Mouse (Mus musculus) intestine, embryonic 15.5 days (tissue): ENCODE measurements around the gene Rai1. TPM values are rescaled to one million over a fixed set of nuclear protein-coding genes. Genes with fewer than 3 reads are reported as not detected.
A peak's percentile ranks its signal among the peaks of the same experiment; 100 is the strongest.

Experiments used
- ATAC-seq: fragments of 200-750 bp; cut with Nextera tagmentation; 2 replicates; pipeline ENCODE4 v1.8.0; 2017; ENCODE audit warnings: moderate TSS enrichment, moderate library complexity
- H3K27ac ChIP-seq: fragments of 300-500 bp; sonication (generic); 2 replicates; pipeline ENCODE4 v1.5.1; 2015; ENCODE audit warnings: mild to moderate bottlenecking, inconsistent platforms
- H3K27me3 ChIP-seq: fragments of 300-500 bp; sonication (generic); replicated peaks from 2 replicates; pipeline ENCODE4 v1.6.1; 2015; ENCODE audit warnings: inconsistent platforms
- H3K36me3 ChIP-seq: fragments of 300-500 bp; sonication (generic); 2 replicates; pipeline ENCODE4 v1.6.1; 2015; ENCODE audit warnings: inconsistent platforms
- H3K4me1 ChIP-seq: fragments of 300-500 bp; sonication (generic); replicated peaks from 2 replicates; pipeline ENCODE4 v1.6.1; 2015; ENCODE audit warnings: inconsistent platforms
- H3K4me2 ChIP-seq: fragments of 300-500 bp; sonication (generic); replicated peaks from 2 replicates; pipeline ENCODE4 v1.6.1; 2015; ENCODE audit warnings: mild to moderate bottlenecking, inconsistent platforms
- H3K4me3 ChIP-seq: fragments of 300-500 bp; sonication (generic); replicated peaks from 2 replicates; pipeline ENCODE4 v1.5.1; 2015; ENCODE audit warnings: inconsistent platforms
- H3K9ac ChIP-seq: fragments of 300-500 bp; sonication (generic); 2 replicates; pipeline ENCODE4 v1.6.1; 2015; ENCODE audit warnings: inconsistent platforms
- H3K9me3 ChIP-seq: fragments of 300-500 bp; sonication (generic); 2 replicates; pipeline ENCODE4 v1.6.1; 2016; ENCODE audit warnings: inconsistent platforms
- WGBS: fragments of 180-500 bp; shearing (Covaris S2); methylation state at CpG from one replicate; pipeline ENCODE4 v1.1.7; 2015; 5-methylcytosine and 5-hydroxymethylcytosine counted together
- polyA plus RNA-seq: library from polyadenylated mRNA; unstranded; fragments of >200 nt; fragmentation: Nextera tagmentation; extraction: Ambion mirVana; gene quantifications from 2 replicates; pipeline ENCODE4 v1.2.1, GENCODE M21; 2015

Rai1 gene
- polyA plus RNA-seq, 1 experiment from 2014 or later, result 18.2 TPM

DNA sequence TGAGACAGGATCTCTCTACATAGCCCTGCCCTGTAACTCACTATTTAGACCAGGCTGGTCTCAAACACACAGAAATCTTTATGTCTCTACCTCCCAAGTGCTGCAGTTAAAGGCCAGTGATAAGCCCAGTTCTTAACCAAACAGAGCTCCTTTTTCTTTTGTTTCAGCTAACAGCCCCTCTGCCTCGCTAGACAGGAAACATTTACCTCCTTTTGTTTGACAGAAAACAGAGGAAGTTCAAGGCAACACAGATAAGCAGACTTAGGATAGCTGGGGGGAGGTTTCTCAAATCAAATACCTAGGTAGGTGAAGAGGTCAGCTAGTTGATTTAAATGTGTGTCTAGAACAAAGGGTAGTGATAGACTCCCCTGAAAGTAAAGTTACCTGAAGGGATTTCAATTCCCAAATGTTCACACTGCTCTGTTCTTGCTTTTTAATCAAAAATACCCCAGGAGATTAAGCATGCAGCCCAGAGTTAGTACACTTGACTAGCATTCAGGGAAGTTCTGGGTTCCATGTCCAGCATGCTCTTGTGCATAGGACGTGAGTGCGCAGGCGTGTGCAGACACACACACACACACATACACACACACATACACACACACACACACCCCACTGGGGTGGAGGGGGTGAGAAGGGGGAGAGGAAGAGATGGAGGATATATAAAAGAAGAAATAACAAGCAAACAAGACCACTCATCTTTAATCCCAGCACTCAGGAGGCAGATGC, 3.8 kb upstream of the Rai1 start:
- no peaks in the 10 kb centered on the region for H3K9me3 ChIP-seq
- WGBS, result 59% methylated on average over 4 of the region's 4 CpGs

DNA sequence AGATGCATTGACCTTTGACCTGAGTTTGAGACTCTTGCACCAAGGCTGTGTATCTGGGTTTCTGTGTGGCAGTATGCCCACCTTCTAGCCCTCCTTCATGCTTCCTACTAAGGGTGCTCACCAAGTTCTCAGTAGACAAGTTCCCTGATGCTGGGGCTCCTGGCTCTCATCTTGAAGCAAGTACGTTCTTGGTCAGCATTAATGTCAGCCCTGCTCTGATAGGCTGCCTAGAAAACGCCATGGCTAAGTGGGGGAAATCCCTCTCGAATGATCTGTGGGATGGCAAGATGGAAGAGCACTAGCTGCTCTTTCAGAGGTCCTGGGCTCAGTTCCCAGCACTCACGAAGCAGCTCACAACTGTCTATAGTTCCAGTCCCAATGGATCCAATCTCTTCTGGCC, 2.8 kb upstream of the Rai1 start:
- no peak for ATAC-seq
- H3K4me2 ChIP-seq, result no peak overlapping the region
- H3K36me3 ChIP-seq, result no peaks in the 10 kb centered on the region
- H3K27ac ChIP-seq, result no peak overlapping the region
- no peaks in the 10 kb centered on the region for H3K9me3 ChIP-seq
- H3K4me1 ChIP-seq, result peaks cover 22% of the 10 kb centered on the region
- H3K4me3 ChIP-seq, result no peak overlapping the region
- 83% methylated on average over 4 of the region's 4 CpGs for WGBS
- no peak overlapping the region for H3K9ac ChIP-seq
- no peaks in the 10 kb centered on the region for H3K27me3 ChIP-seq

More for the DNA sequence above, 3.8 kb upstream of the Rai1 start:
- no peak overlapping the region for H3K4me2 ChIP-seq
- no peak overlapping the region for H3K9ac ChIP-seq
- ATAC-seq, result no peak
- no peak overlapping the region for H3K27ac ChIP-seq
- no peak overlapping the region for H3K4me3 ChIP-seq
- H3K36me3 ChIP-seq, result no peaks in the 10 kb centered on the region
- no peaks in the 10 kb centered on the region for H3K27me3 ChIP-seq
- H3K4me1 ChIP-seq, result peaks cover 19% of the 10 kb centered on the region

DNA sequence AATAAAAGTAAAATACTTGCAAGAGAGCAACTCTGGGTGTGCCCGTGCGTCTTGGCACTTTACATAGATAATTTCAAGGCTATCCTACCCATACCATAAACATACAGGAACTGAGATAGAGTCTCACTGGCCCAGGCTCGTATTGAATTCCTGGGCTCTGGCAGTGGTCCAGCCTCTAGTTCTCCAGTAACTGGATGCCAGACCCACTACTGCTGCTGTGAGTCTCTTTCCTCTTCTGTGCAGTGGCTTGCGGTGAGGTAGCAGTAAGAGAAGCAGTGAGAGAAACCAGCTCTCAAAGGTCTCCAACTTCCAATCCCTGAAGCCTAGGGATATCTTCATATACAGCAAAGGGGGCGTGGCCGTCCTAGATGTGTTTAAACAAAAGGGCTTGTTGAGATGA, 2.1 kb upstream of the Rai1 start:
- H3K27ac ChIP-seq, result no peak overlapping the region
- H3K27me3 ChIP-seq, result no peaks in the 10 kb centered on the region
- no peak overlapping the region for H3K4me3 ChIP-seq
- H3K9ac ChIP-seq, result no peak overlapping the region
- 40% methylated on average over 6 of the region's 6 CpGs for WGBS
- ATAC-seq, result no peak
- no peaks in the 10 kb centered on the region for H3K9me3 ChIP-seq
- no peaks in the 10 kb centered on the region for H3K36me3 ChIP-seq
- peaks cover 26% of the 10 kb centered on the region for H3K4me1 ChIP-seq
- H3K4me2 ChIP-seq, result no peak overlapping the region

DNA sequence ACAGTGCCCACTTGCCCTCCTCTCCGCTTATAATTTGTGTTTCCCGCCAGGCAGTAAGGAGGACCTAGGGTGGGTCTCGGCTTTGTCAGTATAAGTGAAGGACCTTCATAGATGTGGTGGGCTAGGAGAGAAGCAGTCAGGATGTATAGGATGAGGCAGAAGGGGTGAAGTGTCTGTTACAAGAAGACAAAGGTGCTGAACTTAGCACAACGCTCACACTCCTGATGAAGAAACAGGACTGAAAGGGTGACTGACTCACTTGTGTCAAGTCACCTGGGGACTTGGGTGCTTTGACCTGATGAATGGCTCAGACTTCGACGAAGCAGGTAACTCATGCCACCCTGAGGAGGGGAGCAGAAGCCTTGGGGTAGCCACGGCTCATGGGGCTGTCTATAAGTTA, 1.2 kb upstream of the Rai1 start:
- H3K4me1 ChIP-seq, result peaks cover 35% of the 10 kb centered on the region
- WGBS, result 91% methylated on average over 7 of the region's 7 CpGs
- H3K9ac ChIP-seq, result no peak overlapping the region
- ATAC-seq, result no peak
- no peaks in the 10 kb centered on the region for H3K36me3 ChIP-seq
- no peaks in the 10 kb centered on the region for H3K27me3 ChIP-seq
- H3K9me3 ChIP-seq, result no peaks in the 10 kb centered on the region
- H3K4me2 ChIP-seq, result no peak overlapping the region
- H3K27ac ChIP-seq, result no peak overlapping the region
- H3K4me3 ChIP-seq, result no peak overlapping the region

DNA sequence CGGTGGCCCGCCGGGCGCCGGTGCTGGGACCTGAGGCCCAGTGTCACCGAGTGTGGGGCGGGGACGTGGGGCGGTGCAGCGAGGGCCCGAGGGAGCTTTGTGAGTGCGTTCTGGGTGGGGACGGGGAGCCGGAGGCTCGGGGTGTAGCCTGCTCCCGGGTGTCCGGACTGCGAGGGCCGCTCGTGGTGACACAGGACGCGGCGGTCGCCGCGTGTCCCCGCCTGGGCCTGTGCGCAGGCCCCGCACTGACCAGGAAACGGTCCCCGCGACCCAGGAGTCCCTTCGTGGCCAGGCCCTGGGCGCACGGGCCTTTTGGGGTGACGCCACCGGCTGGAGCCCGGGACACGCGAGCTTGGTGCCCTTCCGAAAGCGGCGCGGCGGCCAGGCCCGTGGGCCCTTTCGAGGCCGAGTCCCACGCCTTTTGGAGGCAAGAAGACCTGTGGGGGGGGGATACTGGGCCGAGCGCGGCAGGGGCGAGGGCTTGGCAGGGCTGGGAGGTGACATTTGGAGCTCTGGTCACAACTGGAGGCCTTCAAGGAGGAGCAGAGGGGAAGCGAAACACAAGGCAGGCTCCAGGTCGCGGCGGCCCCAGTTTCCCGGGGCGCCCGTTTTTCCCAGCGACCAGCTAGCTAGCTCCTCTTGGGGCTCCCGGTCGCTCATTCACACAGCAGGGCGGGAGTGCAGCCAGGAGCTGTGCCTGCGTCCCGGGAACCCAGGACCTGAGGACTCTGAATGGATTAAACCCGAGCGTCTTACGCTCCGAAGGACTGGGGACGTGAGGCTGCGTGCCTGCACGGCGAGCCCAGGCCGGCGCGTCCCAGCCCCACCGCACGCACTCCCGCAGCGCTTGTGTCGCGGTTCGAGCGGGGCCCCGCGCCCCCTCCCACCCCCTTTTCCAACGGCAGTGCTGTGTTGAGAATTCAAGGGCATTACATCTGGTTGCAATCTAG, 1.1 kb downstream of the Rai1 start:
- WGBS, result under 1% methylated on average over 87 of the region's 88 CpGs
- H3K4me1 ChIP-seq, result peaks cover 45% of the 10 kb centered on the region
- no peaks in the 10 kb centered on the region for H3K27me3 ChIP-seq
- peak overlapping the region; percentile 79 for H3K4me2 ChIP-seq
- H3K4me3 ChIP-seq, result peak overlapping the region; percentile 95
- no peaks in the 10 kb centered on the region for H3K9me3 ChIP-seq
- H3K27ac ChIP-seq, result peak overlapping the region; percentile 98
- no peaks in the 10 kb centered on the region for H3K36me3 ChIP-seq
- peak; percentile 32 for ATAC-seq
- H3K9ac ChIP-seq, result peak overlapping the region; percentile 100

DNA sequence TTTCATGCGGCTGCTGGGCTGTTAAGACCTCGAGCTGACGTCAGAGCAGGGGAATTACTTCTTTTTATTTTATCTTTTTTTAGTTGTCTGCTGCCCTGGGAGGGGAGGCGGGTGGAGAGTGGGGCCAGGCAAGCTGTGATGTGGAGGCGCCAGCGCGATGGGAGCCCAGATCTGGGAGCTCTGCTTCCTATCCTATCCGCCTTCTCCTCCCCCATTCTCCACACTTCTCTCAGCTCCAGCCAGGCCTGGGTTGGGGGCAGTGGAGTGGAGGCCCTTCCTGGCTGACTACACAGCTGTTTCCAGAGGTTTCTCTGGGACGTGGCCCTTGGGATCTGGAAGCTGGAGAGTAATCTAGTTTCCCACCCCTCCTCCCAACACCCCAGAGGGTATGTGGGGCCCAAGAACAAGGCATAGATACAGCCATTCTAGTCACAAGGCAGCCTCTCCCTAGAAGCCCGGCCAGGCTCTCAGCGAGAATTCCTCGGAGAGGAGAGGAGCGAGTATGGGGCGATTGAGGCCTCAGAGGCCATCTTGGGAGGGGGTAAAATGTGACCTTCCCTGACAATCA, 1.8 kb downstream of the Rai1 start:
- Histone ChIP-seq H3K4me1 (peaks cover 53% of the 10 kb centered on the region), H3K27ac (peak overlapping the region; percentile 98), H3K27me3 (no peaks in the 10 kb centered on the region), H3K4me3 (peak overlapping the region; percentile 95), H3K36me3 (no peaks in the 10 kb centered on the region), H3K4me2 (peak overlapping the region; percentile 79), H3K9me3 (no peaks in the 10 kb centered on the region), H3K9ac (peak overlapping the region; percentile 100)
- WGBS, result 2% methylated on average over 14 of the region's 14 CpGs
- ATAC-seq, result peak; percentile 39

DNA sequence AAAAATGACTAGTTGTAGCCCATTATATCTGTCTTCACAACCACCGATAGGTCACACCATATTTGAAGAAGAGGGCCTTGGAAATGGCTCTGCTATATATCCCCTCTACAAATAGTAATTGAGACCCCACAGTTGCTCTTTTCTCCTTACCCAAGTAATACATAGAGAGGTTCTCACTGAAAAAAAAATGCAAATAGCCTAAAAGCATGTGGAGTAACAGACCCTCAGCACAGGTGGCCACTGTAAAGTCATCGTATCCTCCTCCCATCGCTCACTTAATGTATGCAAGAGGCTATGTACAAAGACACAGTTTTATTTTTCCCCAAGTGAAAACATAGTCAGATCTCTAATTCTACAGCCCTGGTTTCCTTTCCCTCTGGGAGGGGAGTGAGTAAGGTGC, 2.6 kb downstream of the Rai1 start:
- Histone ChIP-seq H3K27me3 (no peaks in the 10 kb centered on the region), H3K4me1 (peaks cover 58% of the 10 kb centered on the region), H3K9me3 (no peaks in the 10 kb centered on the region), H3K27ac (peak overlapping the region; percentile 98), H3K9ac (peak overlapping the region; percentile 28), H3K36me3 (no peaks in the 10 kb centered on the region), H3K4me2 (peak overlapping the region; percentile 79), H3K4me3 (no peak overlapping the region)
- WGBS, result 63% methylated on average over 3 of the region's 3 CpGs
- no peak for ATAC-seq

DNA sequence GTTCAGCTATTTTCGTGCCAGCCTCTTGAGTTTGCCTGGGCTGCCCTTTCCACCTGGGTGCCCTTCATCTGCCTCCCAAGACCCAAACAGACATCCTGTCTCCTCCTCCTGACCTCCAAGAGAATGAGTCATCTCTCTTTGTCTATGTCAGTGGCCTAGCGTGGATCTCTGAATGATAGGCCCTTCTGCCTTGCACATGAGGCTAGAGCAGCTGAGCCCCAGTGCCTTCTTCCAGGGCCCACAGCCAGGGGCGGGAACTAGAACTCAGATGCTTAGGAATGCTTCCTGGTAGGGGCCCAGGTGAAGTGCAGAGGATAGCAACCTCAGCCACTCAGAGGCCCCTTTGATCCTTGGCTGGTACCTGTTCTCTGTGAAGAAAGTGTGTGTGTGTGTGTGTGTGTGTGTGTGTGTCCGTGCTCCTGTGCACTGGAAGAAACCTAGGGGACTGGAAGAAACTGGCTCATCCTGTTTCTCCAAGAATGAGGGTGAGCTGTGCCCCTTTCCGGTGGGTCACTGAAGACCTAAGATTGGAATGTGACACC, 3.9 kb downstream of the Rai1 start:
- peak overlapping the region; percentile 79 for H3K4me2 ChIP-seq
- no peaks in the 10 kb centered on the region for H3K36me3 ChIP-seq
- H3K27ac ChIP-seq, result peak overlapping the region; percentile 81
- H3K27me3 ChIP-seq, result no peaks in the 10 kb centered on the region
- H3K4me3 ChIP-seq, result no peak overlapping the region; the same call in 1 of the 2 replicates
- H3K9me3 ChIP-seq, result no peaks in the 10 kb centered on the region
- 24% methylated on average over 5 of the region's 5 CpGs for WGBS
- H3K4me1 ChIP-seq, result peaks cover 65% of the 10 kb centered on the region
- peak; percentile 66 for ATAC-seq
- 0 out of 2 replicates have a peak overlapping the region, but pooled peaks have one; percentile 31 for H3K9ac ChIP-seq

DNA sequence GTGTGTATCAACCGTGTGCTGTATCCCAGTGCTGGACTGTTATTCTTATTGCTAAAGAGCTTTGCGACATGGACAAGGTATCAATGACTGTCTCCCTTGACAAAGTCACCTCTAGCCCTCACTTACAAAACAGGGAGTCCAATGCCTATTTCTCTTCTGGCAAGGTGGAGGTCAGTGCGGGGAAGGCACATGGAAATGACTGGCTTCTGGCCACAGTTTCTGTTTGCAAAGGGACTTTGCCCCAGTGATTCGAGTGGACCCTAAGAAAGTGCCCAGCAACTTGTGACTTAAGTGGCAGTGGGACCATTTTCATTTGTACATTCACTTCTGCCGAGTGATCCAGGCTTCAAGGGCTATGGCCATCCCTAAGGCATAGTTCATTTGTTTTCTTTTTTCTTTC, 5.6 kb downstream of the Rai1 start:
- H3K9ac ChIP-seq, result no peak overlapping the region
- H3K4me3 ChIP-seq, result no peak overlapping the region
- H3K9me3 ChIP-seq, result no peaks in the 10 kb centered on the region
- H3K36me3 ChIP-seq, result no peaks in the 10 kb centered on the region
- no peaks in the 10 kb centered on the region for H3K27me3 ChIP-seq
- H3K4me2 ChIP-seq, result no peak overlapping the region
- no peak for ATAC-seq
- WGBS, result 47% methylated on average over 5 of the region's 5 CpGs
- H3K27ac ChIP-seq, result no peak overlapping the region
- H3K4me1 ChIP-seq, result peaks cover 76% of the 10 kb centered on the region

DNA sequence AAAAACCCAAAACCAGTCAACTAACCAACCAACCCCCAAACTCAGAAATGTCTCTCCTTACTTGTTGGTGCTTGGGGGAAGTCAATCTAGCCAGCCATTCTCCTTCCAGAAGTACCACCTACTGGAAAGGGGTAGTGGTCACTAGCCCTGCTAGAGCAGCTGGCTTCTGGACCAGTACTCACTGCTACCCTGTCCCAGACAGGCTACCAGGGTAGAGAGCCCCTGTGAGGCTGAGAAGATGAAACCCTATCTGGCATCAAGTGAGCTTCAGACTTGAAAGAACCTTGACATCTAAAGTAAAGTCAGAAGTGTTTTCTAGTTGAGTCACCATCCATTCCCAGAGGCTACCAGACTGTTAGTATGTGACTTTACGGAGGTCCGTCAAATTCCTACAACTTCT, 6.8 kb downstream of the Rai1 start:
- ATAC-seq, result no peak
- H3K27ac ChIP-seq, result no peak overlapping the region
- WGBS, result 82% methylated on average over 2 of the region's 2 CpGs
- no peak overlapping the region for H3K9ac ChIP-seq
- no peak overlapping the region for H3K4me2 ChIP-seq
- H3K4me1 ChIP-seq, result peaks cover 84% of the 10 kb centered on the region
- H3K27me3 ChIP-seq, result no peaks in the 10 kb centered on the region
- H3K4me3 ChIP-seq, result no peak overlapping the region
- no peaks in the 10 kb centered on the region for H3K9me3 ChIP-seq
- H3K36me3 ChIP-seq, result no peaks in the 10 kb centered on the region

DNA sequence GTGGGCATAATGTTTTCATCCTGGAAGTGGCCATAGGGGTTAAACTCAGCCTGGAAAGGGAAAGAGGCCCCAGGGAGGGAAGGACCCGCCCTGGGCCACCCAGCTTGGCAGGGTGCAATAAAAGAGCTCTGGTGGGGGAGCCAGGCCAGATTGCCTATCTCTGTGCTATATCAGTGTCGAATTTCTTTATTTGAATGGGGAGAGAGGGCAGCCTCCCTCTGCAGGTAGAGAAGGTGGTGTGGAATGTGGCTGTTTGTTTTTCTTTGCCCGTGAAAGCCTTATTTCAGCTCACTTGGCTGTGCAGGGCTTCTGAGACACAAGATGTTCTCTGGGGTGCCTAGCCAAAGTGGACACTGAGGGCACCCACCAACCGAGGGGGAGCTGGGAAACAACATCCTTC, 8.8 kb downstream of the Rai1 start:
- 2% methylated on average over 4 of the region's 4 CpGs for WGBS
- peaks cover 66% of the 10 kb centered on the region for H3K4me1 ChIP-seq
- H3K27ac ChIP-seq, result peak overlapping the region; percentile 89
- H3K36me3 ChIP-seq, result no peaks in the 10 kb centered on the region
- peak overlapping the region; percentile 40 for H3K9ac ChIP-seq
- H3K27me3 ChIP-seq, result no peaks in the 10 kb centered on the region
- ATAC-seq, result peak; percentile 43
- H3K9me3 ChIP-seq, result no peaks in the 10 kb centered on the region
- peak overlapping the region; percentile 76 for H3K4me2 ChIP-seq
- peak overlapping the region; percentile 43 for H3K4me3 ChIP-seq
